Mouse (Mus musculus) bone marrow, adult 2 months (tissue): ENCODE measurements around the gene Pdia6.

ENCODE experiments used
- CTCF ChIP-seq: fragments of 200-500 bp; IDR thresholded peaks from 2 replicates; pipeline ENCODE4 v1.5.1; 2011; ENCODE audit warnings: low read length, control low read depth; ENCODE audit not compliant: control insufficient read depth, insufficient read depth
- POLR2A ChIP-seq: fragments of 200-500 bp; IDR thresholded peaks from 2 replicates; pipeline ENCODE4 v1.6.1; 2011; ENCODE audit warnings: low read depth, mild to moderate bottlenecking, control low read depth, low read length, borderline replicate concordance; ENCODE audit not compliant: control insufficient read depth

DNA sequence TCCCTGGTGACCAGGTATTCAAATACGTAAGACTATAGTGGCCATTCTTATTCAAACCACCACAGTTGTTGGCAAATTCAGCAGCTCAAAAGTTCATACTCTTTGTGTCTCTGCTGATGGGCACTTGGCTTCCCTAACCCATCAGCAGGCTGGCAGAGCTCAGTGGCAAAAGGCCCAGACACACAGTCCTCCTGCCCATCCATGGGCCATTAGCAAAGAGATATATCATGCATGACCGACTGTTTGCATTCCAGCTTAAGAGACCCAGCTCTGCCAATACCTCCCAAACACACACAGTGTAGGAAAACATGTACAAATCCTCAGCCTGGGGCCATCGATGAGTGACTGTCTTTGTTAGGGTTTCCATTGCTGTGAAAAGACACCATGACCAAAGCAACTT is 5.3 kb upstream of the Pdia6 start:
- TF ChIP-seq CTCF (no peak), POLR2A (no peak)
